33 mouse cellular contexts compared by ENCODE assay signal in the genomic region with DNA sequence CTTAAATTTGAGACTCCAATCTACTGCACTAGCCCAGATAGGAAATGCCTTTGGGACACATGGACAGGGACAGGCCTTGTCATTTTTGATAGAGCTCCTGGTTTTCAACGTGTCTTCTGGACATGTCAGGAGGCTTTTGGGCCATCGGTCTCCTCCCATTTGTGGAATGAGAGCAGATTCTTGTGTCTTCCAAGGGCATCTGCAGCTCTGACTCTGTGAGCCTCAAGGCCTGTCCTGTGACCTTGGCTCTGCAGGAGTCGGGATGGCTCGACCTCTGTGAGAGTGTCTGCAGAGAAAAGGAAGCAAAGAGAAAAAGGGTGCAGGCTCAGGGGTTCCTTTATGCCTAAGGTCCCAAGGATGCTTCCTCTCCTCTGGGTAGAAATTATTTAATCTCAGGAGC. TPM values are rescaled to one million over a fixed set of nuclear protein-coding genes. Genes with fewer than 3 reads are reported as not detected.
DNase-seq lines count a peak whose midpoint lies in the region.
"Had no signal": no experiment of that assay in that cellular context is flagged by ENCODE, and none has a peak within 500 bp of the region (broad histone marks: within the 10 kb centered on the region; RNA-seq: fewer than 3 reads in every experiment).

No protein-coding gene starts in this region.

- DNase-seq in adrenal gland, adult 2 months = peak; percentile 39
- no peak for DNase-seq in adrenal gland, postnatal 10 days
- peak; percentile 76 for DNase-seq in heart, adult 11 months
- DNase-seq in heart, postnatal 25 days (ENCODE audit: low spot score) = no peak
- DNase-seq in ovary, postnatal 36 days (ENCODE audit: low spot score) = peak; percentile 21
- DNase-seq in ovary, postnatal 10 days (ENCODE audit: low spot score) = no peak
- DNase-seq in layer of hippocampus, postnatal 14 days (ENCODE audit: low spot score in 2 of 2) = no peak
- DNase-seq: B cell, adult 2 months; cerebellum, adult 11-12 months; cerebellum, adult 9-10 months; cerebellum, postnatal 14 days; gastrocnemius, postnatal 10 days; gastrocnemius, postnatal 36 days; heart, postnatal 36 days; kidney, adult 11 months had no signal

- intact Hi-C loops in heart, postnatal 25 days (cut with DNase I) = no loop called here

RNA-seq across cellular contexts. Expression of gene 4933402J07Rik, which starts 13.8 kb away (rescaled TPM):
- not detected for total RNA-seq in adrenal gland, adult 2 months (2021)
- not detected in 2 replicates for polyA plus RNA-seq in adrenal gland, adult 2 months (2012; rRNA removed)
- not detected for total RNA-seq in adrenal gland, postnatal 10 days (2021)
- not detected for total RNA-seq in heart, postnatal 25 days (2021)
- not detected for total RNA-seq in layer of hippocampus, postnatal 14 days (2021)
- total RNA-seq: CH12.LX; gastrocnemius, adult 18-20 months; gastrocnemius, postnatal 10 days; gastrocnemius, postnatal 36 days; granulocyte monocyte progenitor cell, adult 5-6 weeks; heart, adult 8-10 months; heart, postnatal 36 days; MEL had no signal
- polyA plus RNA-seq: brain, embryonic 14.5 days; embryonic facial prominence, embryonic 11.5 days; embryonic facial prominence, embryonic 14.5 days; forebrain, embryonic 10.5 days; forebrain, embryonic 13.5 days; forebrain, embryonic 16.5 days; heart, embryonic 11.5 days; heart, embryonic 14.5 days; heart, postnatal 0 days; hindbrain, embryonic 10.5 days; hindbrain, embryonic 13.5 days; hindbrain, embryonic 16.5 days; intestine, embryonic 15.5 days had no signal

Comparison
In these comparisons a context has a peak if more than half of its experiments do, and no peak if none do; other contexts are left out.
1. DNase-seq: peak in adrenal gland, adult 2 months (single experiment), heart, adult 11 months (single experiment) and ovary, postnatal 36 days (single experiment); none in adrenal gland, postnatal 10 days (single experiment), heart, postnatal 25 days (single experiment), ovary, postnatal 10 days (single experiment) and layer of hippocampus, postnatal 14 days (0 of 2).